Mouse (Mus musculus) embryonic stem cell, embryonic (primary cell): ENCODE measurements around the gene Uvssa.

ENCODE experiments used
- CTCF ChIA-PET, 4 experiments: fragments of 300-600 bp in 2 of 4; fragments of 350-600 bp in 2 of 4; sonication (Branson Sonifier 250); formaldehyde crosslinking; loops; one replicate each; lab custom pipeline; 2022; ENCODE audit warnings: inconsistent platforms in 2 of 4; lab: Charles Lee
- POLR2A ChIA-PET, 4 experiments: fragments of 300-600 bp in 2 of 4; fragments of 350-600 bp in 2 of 4; sonication (Branson Sonifier 250); formaldehyde crosslinking; loops; one replicate each; lab custom pipeline; 2022; ENCODE audit warnings: antibody characterized with exemption in 4 of 4, inconsistent platforms in 1 of 4; lab: Charles Lee

Uvssa gene

DNA sequence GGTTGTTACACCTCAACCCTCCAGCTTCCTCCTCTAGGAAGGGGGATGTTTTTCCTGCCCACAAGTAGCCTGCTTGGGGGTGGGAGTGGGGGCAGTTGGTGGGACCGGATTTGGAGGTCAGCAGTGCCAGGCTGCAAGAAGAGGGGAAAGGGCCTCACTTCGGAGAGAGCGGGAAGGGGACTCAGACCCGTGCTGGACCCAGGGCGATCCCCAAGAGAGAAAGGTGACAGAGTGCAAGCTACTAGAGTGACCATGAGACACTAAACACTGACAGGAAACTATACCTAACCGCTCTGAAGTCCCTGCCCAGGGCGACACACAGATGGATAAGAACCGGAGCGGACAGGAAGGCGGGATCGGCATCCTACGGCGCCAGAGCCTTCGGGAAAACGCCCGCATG is 51.8 kb downstream of the Uvssa start:
- ChIA-PET CTCF (interaction anchor here in 3 of 4 experiments (0.6 to 1.6 kb wide), 3 partner anchors 36 to 71 kb away, joined by 4 to 7 read pairs (median 4); no protein-coding TSS in a partner anchor), POLR2A (interaction anchor here in 1 of 4 experiments (1.3 kb wide), 1 partner anchor 8 kb away, joined by 4 read pairs; no protein-coding TSS in a partner anchor)

DNA sequence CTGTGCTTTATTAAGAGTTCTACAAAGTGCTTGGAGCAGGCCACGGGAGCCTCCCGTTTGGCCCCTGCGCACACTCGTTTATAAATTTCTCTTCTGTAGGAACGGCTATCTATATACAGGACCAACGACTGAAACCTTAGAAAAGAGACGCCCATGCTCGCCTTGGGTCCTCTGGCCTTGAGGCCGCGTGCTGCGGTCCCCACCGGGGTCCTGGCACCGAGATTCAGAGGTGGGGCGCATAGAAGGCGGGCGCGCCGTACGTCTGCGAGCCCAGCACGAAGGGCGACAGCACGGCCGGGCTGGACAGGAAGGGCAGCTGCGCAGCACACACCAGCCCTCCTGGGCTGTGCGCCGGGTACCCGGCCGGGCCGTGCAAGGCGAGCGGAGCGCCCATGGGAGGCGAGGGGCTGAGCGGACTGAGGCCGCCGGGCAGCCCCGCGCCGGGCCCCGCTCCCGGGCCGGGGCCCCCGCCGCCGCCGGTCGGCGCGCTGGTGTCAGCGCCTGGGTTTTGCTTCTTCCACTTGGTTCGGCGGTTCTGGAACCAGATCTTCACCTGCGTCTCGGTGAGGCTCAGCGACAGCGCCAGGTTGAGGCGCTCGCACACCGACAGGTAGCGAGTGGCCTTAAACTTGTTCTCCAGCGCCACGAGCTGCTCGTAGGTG is 52.3 kb downstream of the Uvssa start:
- POLR2A ChIA-PET, result no interaction called here
- CTCF ChIA-PET, result interaction anchor here in 2 of 4 experiments (0.6 to 1.6 kb wide), 2 partner anchors 37 to 71 kb away, joined by 4 to 7 read pairs; no protein-coding TSS in a partner anchor

DNA sequence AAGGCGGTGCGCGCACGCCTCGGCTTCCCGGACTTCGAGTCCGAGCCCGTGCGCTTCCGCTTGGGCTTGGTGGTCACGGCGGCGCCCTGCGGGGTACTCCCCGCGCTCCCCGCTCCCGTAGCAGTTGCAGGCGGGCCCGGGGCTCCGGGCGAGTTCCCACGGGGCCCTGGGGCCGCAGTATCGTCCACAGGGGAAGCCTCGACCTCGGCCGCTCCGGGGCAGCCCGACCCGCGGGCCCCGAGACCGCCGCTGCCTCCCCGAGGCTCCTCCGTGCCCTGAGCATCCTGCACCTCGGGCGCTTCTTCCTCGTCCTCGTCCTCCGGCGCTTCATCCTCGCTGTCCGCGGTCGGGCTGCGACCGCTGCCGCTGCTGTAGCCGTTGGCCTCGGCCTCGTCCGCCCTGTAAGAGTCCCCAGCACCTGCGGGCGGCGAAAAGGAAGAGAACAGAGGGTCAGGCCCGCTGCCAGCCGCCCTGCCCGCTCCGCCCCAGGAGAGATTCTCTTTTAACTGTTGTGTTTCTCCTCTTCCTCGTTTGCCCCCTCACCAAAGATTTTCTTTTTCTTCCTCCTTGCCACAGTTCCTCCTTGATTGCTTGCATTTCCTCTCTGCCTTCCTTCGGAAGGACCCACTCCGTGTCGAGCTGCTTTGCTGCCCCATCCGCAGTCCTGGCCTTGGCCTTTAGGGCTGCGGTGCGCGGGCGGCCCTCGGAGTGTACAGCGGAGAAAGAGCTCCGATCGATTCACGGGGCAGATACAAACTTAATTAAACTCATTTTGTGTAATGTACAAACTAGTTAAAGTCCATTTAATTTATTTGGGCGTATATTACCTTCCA is 53.0 kb downstream of the Uvssa start:
- CTCF ChIA-PET, result interaction anchor here in 2 of 4 experiments (1.0 to 1.9 kb wide), 2 partner anchors 37 to 112 kb away, joined by 3 to 6 read pairs; no protein-coding TSS in a partner anchor
- POLR2A ChIA-PET, result interaction anchor here (0.7 to 1.5 kb wide), 7 partner anchors 33 to 221 kb away, joined by 3 to 4 read pairs (median 3); partner anchors contain the start of gene Slbp (in 1 of the 4)

DNA sequence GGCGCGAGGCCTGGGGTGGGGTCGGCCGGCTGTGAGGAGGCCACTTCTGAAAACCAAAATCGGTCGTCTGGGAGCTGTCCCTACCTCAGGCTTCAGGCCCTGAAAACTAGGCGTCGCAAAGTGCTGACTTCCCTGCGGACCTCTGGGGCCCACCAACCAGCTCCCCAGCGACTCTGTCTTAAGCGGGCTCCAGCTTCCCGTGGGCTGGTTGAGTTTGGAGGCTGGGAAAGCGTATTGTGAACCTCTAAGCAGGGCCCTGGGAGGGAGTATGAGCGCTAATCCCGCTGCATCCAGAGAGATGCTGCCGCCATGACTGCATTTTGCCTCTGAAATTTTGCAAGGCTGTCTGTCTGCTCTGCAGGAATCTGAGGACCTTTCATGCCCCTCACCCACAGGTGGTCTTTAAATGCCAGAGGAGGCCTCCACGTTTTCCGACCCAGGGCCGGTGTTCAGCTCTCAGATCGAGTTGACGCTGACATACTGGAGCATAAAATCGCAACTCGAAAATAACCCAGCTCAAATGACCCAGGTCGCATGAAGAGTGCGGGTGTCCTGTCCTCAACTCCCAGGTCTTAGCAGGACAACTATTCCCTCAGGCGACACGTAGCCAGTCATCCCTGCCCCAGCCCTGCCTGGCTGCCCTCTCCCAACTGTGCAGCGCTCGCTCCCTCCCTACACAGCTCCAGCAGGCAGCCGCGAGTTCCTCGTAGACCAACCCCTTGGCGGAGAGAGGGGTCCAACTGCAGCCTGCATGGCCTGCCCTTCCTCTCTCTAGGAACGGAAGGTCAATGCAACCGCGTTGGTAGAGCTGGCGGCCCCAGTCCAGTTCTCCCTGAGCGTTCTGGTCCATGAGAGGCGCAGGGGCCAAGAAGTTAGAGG is 53.9 kb downstream of the Uvssa start:
- POLR2A ChIA-PET, result interaction anchor here (0.5 to 1.7 kb wide), 13 partner anchors 34 to 274 kb away, joined by 3 to 5 read pairs (median 3); partner anchors contain the start of gene Slbp (in 1 of the 4)

DNA sequence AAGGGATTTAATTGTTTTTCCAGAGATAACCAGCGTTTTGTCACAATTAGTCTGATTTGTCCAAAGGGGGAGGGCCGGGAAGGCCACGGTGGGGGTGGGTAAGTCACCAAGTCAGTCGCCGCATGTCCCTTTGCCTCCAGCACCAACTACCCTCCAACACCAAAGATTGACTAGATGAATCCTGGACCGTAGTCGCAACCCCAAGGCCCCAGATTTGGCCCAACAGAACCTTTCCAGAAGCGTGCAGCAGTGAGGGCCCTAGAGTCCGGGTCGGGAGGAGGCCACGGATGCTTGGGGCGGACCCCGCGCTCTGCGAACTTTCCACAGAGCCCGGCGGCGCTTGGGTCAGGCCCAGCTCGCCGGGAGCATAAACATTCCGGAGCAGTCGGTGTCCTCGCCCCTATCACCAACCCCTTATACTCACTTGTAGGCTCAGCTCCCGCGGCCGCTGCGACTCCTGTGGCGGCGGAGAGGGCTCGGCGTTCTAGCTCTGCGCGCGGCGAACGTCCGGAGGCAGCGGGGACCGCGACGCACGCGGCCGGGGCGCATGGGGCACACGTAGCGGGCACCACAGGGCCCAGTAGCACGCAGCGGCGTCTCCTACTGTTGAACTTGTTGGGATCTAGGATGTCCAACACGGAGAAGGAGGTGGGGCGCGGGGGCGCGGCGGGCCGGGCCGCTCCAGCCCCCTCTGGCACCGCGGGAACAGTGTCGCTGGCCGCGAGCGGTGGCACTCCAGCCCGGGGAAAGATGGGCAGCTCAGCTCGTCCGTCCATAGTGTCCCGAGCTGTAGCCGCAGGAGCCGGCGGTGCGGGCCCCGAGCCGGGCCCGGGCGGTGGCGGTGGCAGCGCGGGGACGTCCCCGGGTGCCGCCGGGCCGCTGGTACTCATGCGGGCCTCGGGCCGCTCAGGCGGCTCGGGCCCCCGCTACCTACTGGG is 55.1 kb downstream of the Uvssa start, which contains the start of gene Nkx1-1:
Gene Nkx1-1 (minus strand): TSS at position 776 of the 938 bp plus-strand sequence.
- ChIA-PET POLR2A (interaction anchor here (0.7 to 1.7 kb wide), 8 partner anchors 9 to 273 kb away, joined by 3 to 5 read pairs (median 3); partner anchors contain the start of gene Uvssa (in 1 of the 4)), CTCF (interaction anchor here in 3 of 4 experiments (0.6 to 1.9 kb wide), 5 partner anchors 9 to 75 kb away, joined by 3 to 6 read pairs (median 3); no protein-coding TSS in a partner anchor)

More for the DNA sequence above, 53.9 kb downstream of the Uvssa start:
- CTCF ChIA-PET, result interaction anchor here in 3 of 4 experiments (1.0 to 1.9 kb wide), 5 partner anchors 10 to 111 kb away, joined by 3 to 6 read pairs (median 3); no protein-coding TSS in a partner anchor

DNA sequence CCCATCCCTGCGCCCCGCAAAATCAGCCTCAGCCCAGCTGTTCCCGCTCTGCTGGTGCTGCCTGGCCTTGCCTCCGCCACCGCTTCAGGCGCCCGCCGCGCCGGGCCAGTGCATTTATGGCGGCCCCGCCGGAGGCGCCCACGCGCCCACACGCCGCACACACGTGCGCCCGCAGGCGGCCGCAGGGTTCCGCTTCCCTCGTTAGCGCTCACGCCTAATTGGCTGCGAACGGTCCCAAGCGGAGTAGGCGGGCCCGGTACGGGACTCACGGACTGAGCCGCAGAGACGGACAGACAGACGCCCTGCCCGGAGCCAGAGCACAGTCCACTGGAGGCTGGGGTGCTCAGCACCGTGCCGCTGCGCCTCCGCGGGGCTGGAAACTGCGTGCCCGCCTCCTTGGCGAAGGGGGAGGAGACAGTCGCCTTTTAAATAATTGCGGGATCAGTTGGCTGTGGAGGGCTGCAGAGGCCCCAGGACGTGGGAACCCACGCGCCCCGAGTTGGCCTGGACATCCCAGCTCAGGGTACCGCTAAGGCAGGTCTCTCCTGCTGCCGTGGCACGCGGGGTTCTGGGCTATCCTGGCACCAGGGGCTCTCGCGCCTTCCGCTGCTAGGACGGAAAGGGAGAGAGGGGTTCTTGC is 55.9 kb downstream of the Uvssa start:
- POLR2A ChIA-PET, result interaction anchor here in 1 of 4 experiments (0.8 to 1.3 kb wide), 3 partner anchors 10 to 108 kb away, joined by 3 read pairs; partner anchors contain the start of gene Uvssa
- CTCF ChIA-PET, result interaction anchor here in 1 of 4 experiments (1.0 kb wide), 1 partner anchor 47 kb away, joined by 3 read pairs; no protein-coding TSS in a partner anchor

DNA sequence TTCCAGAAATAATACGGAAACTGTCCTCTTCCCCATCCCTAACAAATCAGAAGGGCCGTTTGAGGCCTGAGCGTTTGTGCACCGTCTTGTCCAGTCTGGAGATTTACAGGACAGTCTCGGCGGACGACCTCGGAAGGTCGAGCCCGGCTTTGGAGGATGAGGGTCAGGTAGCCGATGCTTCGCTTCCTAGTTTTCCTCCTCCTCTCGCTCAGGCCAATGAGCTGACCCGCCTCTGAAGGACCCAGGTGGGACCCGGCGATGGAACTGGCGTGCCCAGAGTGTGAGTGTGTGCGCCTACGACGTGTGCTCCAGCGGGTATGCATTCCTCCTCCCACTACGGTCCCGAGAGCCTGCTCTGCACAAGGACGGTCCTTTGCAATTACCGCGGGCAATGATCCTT is 56.8 kb downstream of the Uvssa start:
- CTCF ChIA-PET, result no interaction called here

DNA sequence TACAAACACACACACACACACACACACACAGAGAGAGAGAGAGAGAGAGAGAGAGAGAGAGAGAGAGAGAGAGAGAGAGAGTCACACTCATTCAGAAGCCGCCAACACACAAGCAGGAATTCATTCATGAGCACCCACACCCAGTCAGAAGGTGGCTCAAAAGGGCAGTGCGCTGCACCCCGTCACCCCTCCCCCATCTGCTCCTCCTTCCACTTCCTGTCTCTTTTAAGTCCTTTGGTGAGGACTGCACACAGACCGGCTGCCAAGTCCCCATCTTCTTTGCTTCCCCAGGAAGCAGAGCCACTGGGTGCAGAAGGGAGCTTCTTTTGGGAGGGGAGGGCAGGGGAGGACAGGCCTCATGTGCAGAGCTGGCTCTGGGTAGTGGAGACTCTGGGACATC is 57.6 kb downstream of the Uvssa start:
- CTCF ChIA-PET, result interaction anchor here in 3 of 4 experiments (0.6 to 1.4 kb wide), 4 partner anchors 42 to 197 kb away, joined by 3 to 4 read pairs (median 4); no protein-coding TSS in a partner anchor
- POLR2A ChIA-PET, result interaction anchor here in 1 of 4 experiments (0.6 to 1.9 kb wide), 3 partner anchors 10 to 100 kb away, joined by 3 to 13 read pairs (median 5); no protein-coding TSS in a partner anchor

More for the DNA sequence above, 56.8 kb downstream of the Uvssa start:
- POLR2A ChIA-PET, result interaction anchor here in 1 of 4 experiments (1.8 kb wide), 1 partner anchor 10 kb away, joined by 5 read pairs; no protein-coding TSS in a partner anchor

DNA sequence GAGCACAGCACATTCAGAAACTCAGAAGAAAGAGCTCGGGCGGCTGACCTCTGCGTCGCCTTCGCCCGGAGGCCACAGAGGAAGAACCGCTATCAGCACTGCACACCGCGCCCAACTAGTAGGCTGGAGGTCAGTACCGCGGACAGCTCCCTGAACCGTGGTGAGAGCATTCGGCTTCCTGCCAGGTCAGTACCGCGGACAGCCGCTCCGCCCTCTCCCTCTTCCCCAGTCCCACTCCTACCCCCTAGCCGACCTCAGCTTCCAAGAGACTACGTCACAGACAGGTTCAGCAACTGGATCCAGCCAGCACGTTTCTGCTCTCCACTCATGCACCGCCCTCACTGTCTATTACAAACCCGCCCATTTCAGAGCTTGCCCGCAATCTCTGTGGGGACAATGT is 59.9 kb downstream of the Uvssa start:
- POLR2A ChIA-PET, result interaction anchor here in 3 of 4 experiments (0.5 to 1.3 kb wide), 10 partner anchors 9 to 925 kb away, joined by 3 to 5 read pairs (median 4); no protein-coding TSS in a partner anchor
- CTCF ChIA-PET, result interaction anchor here (0.5 to 1.3 kb wide), 8 partner anchors 13 to 518 kb away, joined by 3 to 7 read pairs (median 4); no protein-coding TSS in a partner anchor

DNA sequence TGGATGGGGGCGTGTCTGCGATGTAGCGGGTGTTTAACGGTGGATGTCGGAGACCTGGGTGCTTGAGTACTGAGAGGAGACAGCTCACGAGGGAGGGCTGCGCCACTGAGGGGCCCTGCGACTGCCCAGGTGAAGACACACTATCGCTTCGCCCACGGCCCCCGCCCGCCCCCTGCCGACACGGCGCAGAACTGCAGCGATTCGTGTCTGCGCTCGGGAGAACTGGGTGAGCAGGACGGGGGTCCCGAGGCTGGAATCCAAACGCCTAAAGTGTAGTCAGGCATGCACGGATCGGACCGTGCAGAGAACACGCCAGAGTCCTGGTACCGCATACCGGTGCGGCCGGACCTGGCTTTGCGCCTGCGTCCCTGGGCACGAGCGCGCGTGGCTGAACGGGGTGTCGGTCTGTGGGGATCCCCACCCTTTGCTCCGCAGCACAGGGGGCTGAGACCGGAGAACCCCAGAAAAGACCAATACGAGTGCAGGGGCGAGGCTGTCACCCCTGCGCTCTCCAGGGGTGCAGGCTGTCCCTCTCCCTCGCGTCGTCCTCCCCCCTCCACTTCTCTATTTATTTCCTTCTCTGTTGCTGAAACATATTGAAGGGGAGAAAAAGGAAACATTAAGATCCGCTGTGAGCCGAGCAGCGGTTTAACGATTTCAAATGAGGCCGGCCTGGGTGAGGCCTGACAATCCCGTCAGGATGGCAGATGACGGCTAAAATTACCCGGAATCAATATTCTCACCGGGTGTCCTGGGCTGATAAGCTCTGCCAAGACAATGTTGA is 64.8 kb downstream of the Uvssa start:
- ChIA-PET POLR2A (interaction anchor here in 2 of 4 experiments (0.6 to 1.8 kb wide), 3 partner anchors 19 to 119 kb away, joined by 3 to 4 read pairs (median 4); no protein-coding TSS in a partner anchor), CTCF (interaction anchor here in 3 of 4 experiments (0.6 to 1.1 kb wide), 6 partner anchors 10 to 92 kb away, joined by 3 to 8 read pairs (median 4); no protein-coding TSS in a partner anchor)

DNA sequence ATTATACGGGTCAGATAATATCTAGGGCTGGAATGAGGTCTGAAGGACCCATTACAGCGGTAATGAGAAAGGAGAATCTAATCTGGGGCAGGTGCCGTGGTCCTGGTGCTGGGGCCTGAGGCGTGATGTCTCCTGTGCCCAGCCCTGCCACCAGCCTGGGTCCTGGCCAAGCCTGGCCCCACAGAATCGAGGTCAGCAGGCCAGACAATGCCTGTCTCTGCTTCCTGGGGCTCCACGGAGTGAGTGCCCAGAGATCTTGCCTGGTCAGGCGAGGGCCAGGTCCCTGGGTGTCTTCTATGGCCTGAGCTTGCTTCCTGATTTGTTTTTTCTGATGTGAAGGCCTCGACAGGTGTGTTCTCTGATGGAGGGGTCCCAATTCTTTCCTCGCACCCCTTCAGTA is 65.4 kb downstream of the Uvssa start:
- ChIA-PET POLR2A (no interaction called here), CTCF (interaction anchor here in 1 of 4 experiments (0.6 kb wide), 1 partner anchor 50 kb away, joined by 3 read pairs; no protein-coding TSS in a partner anchor)

DNA sequence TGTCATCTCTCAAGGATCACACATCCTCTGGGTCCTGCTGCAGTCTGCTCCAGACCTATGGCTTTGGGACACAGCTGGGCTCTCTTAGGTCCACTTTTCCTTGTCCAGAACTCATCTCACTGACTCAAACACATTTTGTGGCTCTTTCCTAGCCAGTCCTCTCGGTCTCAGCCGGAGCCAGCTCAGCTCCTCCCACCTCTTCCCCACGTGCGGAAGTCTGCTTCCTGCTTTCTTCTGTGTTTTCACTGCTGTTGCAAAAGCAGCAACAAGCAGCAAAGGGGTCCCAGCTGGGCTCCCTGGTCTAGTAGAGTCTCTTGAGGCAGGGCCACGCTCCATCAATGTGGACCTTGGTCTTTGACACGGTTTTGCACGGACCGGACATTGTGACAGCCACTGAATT is 77.4 kb downstream of the Uvssa start:
- CTCF ChIA-PET, result no interaction called here
- POLR2A ChIA-PET, result no interaction called here

DNA sequence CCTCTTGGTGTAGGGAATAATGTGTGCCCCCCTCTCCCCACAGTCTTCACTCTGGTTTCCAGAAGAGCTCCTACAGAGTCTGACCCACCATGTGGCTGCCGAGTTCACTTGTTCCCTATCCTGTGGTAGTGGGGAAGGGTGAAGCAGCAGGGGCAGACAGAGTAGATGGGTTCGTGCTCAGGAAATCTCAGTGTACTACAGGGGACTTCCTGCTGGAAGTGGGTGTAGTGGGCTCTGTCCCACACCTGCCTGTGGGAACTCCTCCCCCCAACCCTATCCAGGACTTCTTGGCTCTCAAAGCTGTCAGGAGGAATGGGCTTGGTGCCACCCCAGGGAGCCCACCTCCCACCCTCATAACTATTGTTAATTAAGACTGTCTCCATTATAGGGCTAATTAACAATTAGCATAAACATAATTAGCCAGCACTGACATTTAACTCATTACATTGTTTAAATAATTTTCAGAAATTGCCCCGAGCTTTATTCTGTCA is 79.8 kb downstream of the Uvssa start:
- POLR2A ChIA-PET, result interaction anchor here in 1 of 4 experiments (0.9 to 1.1 kb wide), 3 partner anchors 10 to 45 kb away, joined by 3 read pairs; no protein-coding TSS in a partner anchor
- CTCF ChIA-PET, result interaction anchor here in 2 of 4 experiments (0.5 to 1.4 kb wide), 5 partner anchors 38 to 639 kb away, joined by 4 to 6 read pairs (median 4); no protein-coding TSS in a partner anchor

DNA sequence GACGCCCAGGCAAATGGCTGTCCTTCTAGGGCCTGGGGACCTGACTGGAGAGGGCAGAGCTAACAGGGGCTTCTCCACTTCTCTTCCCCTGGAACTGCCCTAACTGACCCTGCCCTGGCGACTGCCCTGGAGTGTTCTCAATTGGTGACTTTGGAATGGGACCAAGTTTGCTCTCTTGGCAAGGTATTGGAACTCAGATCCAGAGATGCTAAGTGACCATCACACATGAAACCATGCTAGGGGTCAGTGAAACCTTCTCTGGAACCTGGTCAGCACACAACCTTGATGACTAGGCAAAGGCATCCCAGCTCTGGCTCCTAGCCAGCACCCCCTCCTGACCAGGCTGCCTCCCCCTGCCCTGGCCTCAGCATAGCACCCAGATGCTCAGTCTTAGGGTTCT is 80.8 kb downstream of the Uvssa start:
- ChIA-PET POLR2A (interaction anchor here in 1 of 4 experiments (1.0 kb wide), 1 partner anchor 44 kb away, joined by 3 read pairs; no protein-coding TSS in a partner anchor), CTCF (interaction anchor here in 2 of 4 experiments (1.2 to 1.4 kb wide), 3 partner anchors 37 to 134 kb away, joined by 4 to 5 read pairs (median 4); no protein-coding TSS in a partner anchor)
